Mouse (Mus musculus) heart, embryonic 12.5 days (tissue): ENCODE measurements around the gene Pirt. TPM values are rescaled to one million over a fixed set of nuclear protein-coding genes. Genes with fewer than 3 reads are reported as not detected.

ENCODE experiments used
- ATAC-seq: fragments of 200-750 bp; cut with Nextera tagmentation; 2 replicates; pipeline ENCODE4 v1.8.0; 2017; ENCODE audit warnings: moderate TSS enrichment, moderate library complexity; ENCODE audit not compliant: insufficient number of reproducible peaks, low FRiP score
- H3K27ac ChIP-seq: fragments of 300-500 bp; sonication (generic); 2 replicates; pipeline ENCODE4 v1.5.1; 2016; ENCODE audit warnings: mild to moderate bottlenecking, moderate library complexity; ENCODE audit not compliant: poor library complexity, severe bottlenecking
- H3K27me3 ChIP-seq: fragments of 300-500 bp; sonication (generic); replicated peaks from 2 replicates; pipeline ENCODE4 v1.6.1; 2016; ENCODE audit warnings: mild to moderate bottlenecking, moderate library complexity
- H3K36me3 ChIP-seq: fragments of 300-500 bp; sonication (generic); 2 replicates; pipeline ENCODE4 v1.6.1; 2016; ENCODE audit warnings: mild to moderate bottlenecking, moderate library complexity
- H3K4me1 ChIP-seq: fragments of 300-500 bp; sonication (generic); replicated peaks from 2 replicates; pipeline ENCODE4 v1.6.1; 2016; ENCODE audit warnings: mild to moderate bottlenecking
- H3K4me2 ChIP-seq: fragments of 300-500 bp; sonication (generic); 2 replicates; pipeline ENCODE4 v1.6.1; 2016; ENCODE audit warnings: mild to moderate bottlenecking, moderate library complexity
- H3K4me3 ChIP-seq: fragments of 300-500 bp; sonication (generic); 2 replicates; pipeline ENCODE4 v1.5.1; 2016; ENCODE audit warnings: mild to moderate bottlenecking
- H3K9ac ChIP-seq: fragments of 300-500 bp; sonication (generic); 2 replicates; pipeline ENCODE4 v1.6.1; 2016; ENCODE audit warnings: mild to moderate bottlenecking, moderate library complexity
- H3K9me3 ChIP-seq: fragments of 300-500 bp; sonication (generic); replicated peaks from 2 replicates; pipeline ENCODE4 v1.6.1; 2016; ENCODE audit warnings: mild to moderate bottlenecking, moderate library complexity
- WGBS: fragments of 180-500 bp; shearing (Covaris S2); methylation state at CpG from one replicate; pipeline ENCODE4 v1.1.7; 2016; 5-methylcytosine and 5-hydroxymethylcytosine counted together
- polyA plus RNA-seq: library from polyadenylated mRNA; unstranded; fragments of >200 nt; fragmentation: Nextera tagmentation; extraction: Ambion mirVana; gene quantifications from 2 replicates; pipeline ENCODE4 v1.2.1, GENCODE M21; 2016

Pirt gene
- polyA plus RNA-seq, 1 experiment from 2014 or later: 14.4 TPM

- Histone ChIP-seq H3K9me3 (no peaks in the 10 kb centered on the region), H3K9ac (peak overlapping the region; percentile 60), H3K36me3 (no peaks in the 10 kb centered on the region), H3K4me3 (peak overlapping the region; percentile 43), H3K4me2 (peak overlapping the region; percentile 69), H3K27ac (peak overlapping the region; percentile 92), H3K27me3 (peaks cover 14% of the 10 kb centered on the region; the same call in 1 of the 2 replicates), H3K4me1 (peaks cover 41% of the 10 kb centered on the region)
- WGBS: 15% methylated on average over 17 of the region's 17 CpGs
- ATAC-seq: peak; percentile 84
These were observed 1.0 kb downstream of the Pirt start for GRCm38 (mm10) chr11:66912531-66913458.

- H3K36me3 ChIP-seq: no peaks in the 10 kb centered on the region
- no peak for ATAC-seq
- H3K9ac ChIP-seq: no peak overlapping the region
- H3K4me3 ChIP-seq: no peak overlapping the region
- peak overlapping the region; percentile 41; the same call in 1 of the 2 replicates for H3K27ac ChIP-seq
- peaks cover 41% of the 10 kb centered on the region for H3K4me1 ChIP-seq
- peaks cover 22% of the 10 kb centered on the region; the same call in 1 of the 2 replicates for H3K27me3 ChIP-seq
- peak overlapping the region; percentile 25; the same call in 1 of the 2 replicates for H3K4me2 ChIP-seq
- 33% methylated on average over 3 of the region's 3 CpGs for WGBS
- H3K9me3 ChIP-seq: no peaks in the 10 kb centered on the region
These were observed 2.5 kb downstream of the Pirt start for GRCm38 (mm10) chr11:66914249-66914648.

- no peak overlapping the region for H3K27ac ChIP-seq
- 63% methylated on average over 2 of the region's 2 CpGs for WGBS
- H3K27me3 ChIP-seq: peaks cover 44% of the 10 kb centered on the region
- no peak for ATAC-seq
- H3K9ac ChIP-seq: no peak overlapping the region
- H3K4me3 ChIP-seq: no peak overlapping the region
- 0 out of 2 replicates have a peak, but pooled peaks cover 3% of the 10 kb centered on the region for H3K36me3 ChIP-seq
- H3K4me2 ChIP-seq: no peak overlapping the region
- H3K9me3 ChIP-seq: no peaks in the 10 kb centered on the region
- H3K4me1 ChIP-seq: 0 out of 2 replicates have a peak, but pooled peaks cover 4% of the 10 kb centered on the region
These were observed 8.2 kb downstream of the Pirt start for GRCm38 (mm10) chr11:66920012-66920411.

- no peaks in the 10 kb centered on the region for H3K9me3 ChIP-seq
- no peak overlapping the region for H3K4me2 ChIP-seq
- no peak overlapping the region for H3K9ac ChIP-seq
- no peak for ATAC-seq
- H3K36me3 ChIP-seq: peaks cover 15% of the 10 kb centered on the region; the same call in 1 of the 2 replicates
- H3K4me1 ChIP-seq: no peaks in the 10 kb centered on the region
- no peak overlapping the region for H3K4me3 ChIP-seq
- WGBS: 77% methylated on average over 11 of the region's 11 CpGs
- H3K27ac ChIP-seq: no peak overlapping the region
- peaks cover 25% of the 10 kb centered on the region for H3K27me3 ChIP-seq
These were observed 12.5 kb downstream of the Pirt start for GRCm38 (mm10) chr11:66924095-66924823.

- Histone ChIP-seq H3K4me1 (no peaks in the 10 kb centered on the region), H3K9me3 (no peaks in the 10 kb centered on the region), H3K4me3 (no peak overlapping the region), H3K27me3 (peaks cover 5% of the 10 kb centered on the region; the same call in 1 of the 2 replicates), H3K9ac (no peak overlapping the region), H3K27ac (no peak overlapping the region), H3K4me2 (no peak overlapping the region), H3K36me3 (peaks cover 15% of the 10 kb centered on the region; the same call in 1 of the 2 replicates)
- ATAC-seq: no peak
- WGBS: 70% methylated on average over 3 of the region's 3 CpGs
These were observed 16.5 kb downstream of the Pirt start for GRCm38 (mm10) chr11:66928311-66928710.

- Histone ChIP-seq H3K27ac (no peak overlapping the region), H3K4me1 (no peaks in the 10 kb centered on the region), H3K4me3 (no peak overlapping the region), H3K36me3 (no peaks in the 10 kb centered on the region), H3K9ac (no peak overlapping the region), H3K4me2 (no peak overlapping the region), H3K9me3 (no peaks in the 10 kb centered on the region), H3K27me3 (no peaks in the 10 kb centered on the region)
- 74% methylated on average over 9 of the region's 9 CpGs for WGBS
- no peak for ATAC-seq
These were observed 21.2 kb downstream of the Pirt start for GRCm38 (mm10) chr11:66932827-66933599.

- no peak for ATAC-seq
- no peak overlapping the region for H3K27ac ChIP-seq
- WGBS: 69% methylated on average over 7 of the region's 7 CpGs
- H3K27me3 ChIP-seq: no peaks in the 10 kb centered on the region
- H3K9me3 ChIP-seq: no peaks in the 10 kb centered on the region
- no peaks in the 10 kb centered on the region for H3K4me1 ChIP-seq
- no peaks in the 10 kb centered on the region for H3K36me3 ChIP-seq
- no peak overlapping the region for H3K4me3 ChIP-seq
- H3K9ac ChIP-seq: no peak overlapping the region
- no peak overlapping the region for H3K4me2 ChIP-seq
These were observed 22.8 kb downstream of the Pirt start for GRCm38 (mm10) chr11:66934428-66935173.

GRCm38 (mm10) chr11:66942011-66942410 lies 30.2 kb downstream of the Pirt start:
- WGBS: 80% methylated on average over 5 of the region's 5 CpGs
- no peak overlapping the region for H3K4me3 ChIP-seq
- H3K4me2 ChIP-seq: no peak overlapping the region
- H3K9ac ChIP-seq: no peak overlapping the region
- H3K27ac ChIP-seq: no peak overlapping the region
- no peaks in the 10 kb centered on the region for H3K36me3 ChIP-seq
- H3K4me1 ChIP-seq: no peaks in the 10 kb centered on the region
- H3K9me3 ChIP-seq: no peaks in the 10 kb centered on the region
- no peak for ATAC-seq
- no peaks in the 10 kb centered on the region for H3K27me3 ChIP-seq

GRCm38 (mm10) chr11:66945224-66945767 lies 33.5 kb downstream of the Pirt start:
- H3K9ac ChIP-seq: no peak overlapping the region
- WGBS: 57% methylated on average over 2 of the region's 2 CpGs
- no peaks in the 10 kb centered on the region for H3K27me3 ChIP-seq
- ATAC-seq: no peak
- H3K27ac ChIP-seq: no peak overlapping the region
- no peaks in the 10 kb centered on the region for H3K36me3 ChIP-seq
- H3K9me3 ChIP-seq: no peaks in the 10 kb centered on the region
- no peak overlapping the region for H3K4me3 ChIP-seq
- no peaks in the 10 kb centered on the region for H3K4me1 ChIP-seq
- H3K4me2 ChIP-seq: no peak overlapping the region

- H3K4me2 ChIP-seq: no peak overlapping the region
- H3K36me3 ChIP-seq: no peaks in the 10 kb centered on the region
- ATAC-seq: no peak
- no peaks in the 10 kb centered on the region for H3K9me3 ChIP-seq
- WGBS: 53% methylated on average over 6 of the region's 6 CpGs
- no peaks in the 10 kb centered on the region for H3K4me1 ChIP-seq
- H3K9ac ChIP-seq: no peak overlapping the region
- no peak overlapping the region for H3K27ac ChIP-seq
- H3K4me3 ChIP-seq: no peak overlapping the region
- no peaks in the 10 kb centered on the region for H3K27me3 ChIP-seq
These were observed 34.7 kb downstream of the Pirt start for GRCm38 (mm10) chr11:66946521-66946920.
